Mouse (Mus musculus): ENCODE results near the gene Nfic. TPM values are rescaled to one million over a fixed set of nuclear protein-coding genes. Genes with fewer than 3 reads are reported as not detected.

The Nfic gene
- total RNA-seq, 2 experiments from 2014 or later, result 6.2 to 51.4 TPM

DNA sequence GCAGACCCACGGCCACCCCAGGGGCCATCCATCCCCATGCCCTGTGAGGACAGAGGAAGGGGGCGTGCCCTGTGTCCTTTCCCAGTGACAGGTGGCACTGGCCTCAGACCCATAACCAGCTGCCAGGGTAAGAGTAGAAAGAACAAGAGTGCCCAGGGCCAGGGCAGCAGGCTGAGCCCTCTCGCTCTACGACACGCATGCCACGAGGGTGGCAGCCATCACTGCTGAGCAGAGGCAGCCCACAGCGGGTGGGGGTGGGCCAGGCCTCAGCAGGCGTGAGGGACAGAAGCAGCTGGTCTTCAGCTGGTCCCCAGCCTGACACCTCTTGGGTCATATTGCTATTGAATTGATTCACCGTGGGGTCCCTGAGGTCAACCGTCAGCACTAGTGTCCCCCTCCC lies 31.1 kb upstream of the Nfic start:
- ATAC-seq (ENCODE audit: poor library complexity, severe bottlenecking), result no peak

DNA sequence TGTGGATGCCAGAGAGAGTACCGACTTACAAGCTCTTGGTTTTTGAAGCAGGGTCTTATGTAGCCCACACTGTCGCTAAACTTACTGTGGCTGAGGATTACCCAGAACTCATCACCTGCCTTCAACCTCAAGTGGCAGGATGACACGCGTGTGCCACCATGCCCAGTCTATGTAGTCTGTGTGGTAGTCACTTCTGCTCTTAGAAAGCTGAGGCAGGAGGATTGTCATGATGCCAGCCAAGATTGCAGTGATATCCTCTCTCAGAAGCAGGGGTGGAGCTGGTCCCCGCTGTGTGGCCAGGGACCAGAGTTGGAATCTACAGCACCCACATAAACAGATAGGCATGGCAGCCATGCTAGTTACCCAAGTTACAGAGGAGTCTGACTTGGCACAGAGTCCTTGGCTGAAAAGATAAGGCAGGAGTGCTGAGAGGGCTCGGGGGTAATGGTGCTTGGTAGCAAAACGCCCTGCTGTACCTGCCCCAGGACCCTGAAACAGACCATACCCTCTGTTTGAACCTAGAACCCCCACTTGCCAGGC lies 30.1 kb upstream of the Nfic start:
- no peak for ATAC-seq (ENCODE audit: poor library complexity, severe bottlenecking)

DNA sequence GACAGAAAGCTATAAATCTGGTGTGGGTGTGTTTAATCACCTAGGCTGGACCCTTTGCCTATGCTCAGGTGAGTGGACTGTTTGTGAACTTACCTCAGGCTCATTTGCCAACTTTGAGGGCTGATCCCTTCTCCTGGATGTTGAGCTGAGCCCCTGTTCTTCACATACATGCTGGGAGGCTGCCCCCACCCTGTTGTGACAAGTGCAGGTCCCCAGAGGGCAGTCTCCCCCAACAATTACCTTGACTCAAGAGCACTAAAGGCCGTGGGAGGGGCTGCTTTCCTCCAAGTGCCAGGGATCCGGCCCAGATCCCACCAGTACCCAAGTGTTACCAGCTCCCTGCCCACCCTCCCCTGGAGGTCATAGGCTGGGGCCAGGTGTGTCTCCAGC lies 29.6 kb upstream of the Nfic start:
- 0 out of 2 replicates have a peak, but pooled peaks have one; percentile 28 for ATAC-seq (ENCODE audit: poor library complexity, severe bottlenecking)

- no peak for ATAC-seq (ENCODE audit: poor library complexity, severe bottlenecking)
Observed at GRCm38 (mm10) chr10:81484441-81485059, 29.1 kb upstream of the Nfic start.

DNA sequence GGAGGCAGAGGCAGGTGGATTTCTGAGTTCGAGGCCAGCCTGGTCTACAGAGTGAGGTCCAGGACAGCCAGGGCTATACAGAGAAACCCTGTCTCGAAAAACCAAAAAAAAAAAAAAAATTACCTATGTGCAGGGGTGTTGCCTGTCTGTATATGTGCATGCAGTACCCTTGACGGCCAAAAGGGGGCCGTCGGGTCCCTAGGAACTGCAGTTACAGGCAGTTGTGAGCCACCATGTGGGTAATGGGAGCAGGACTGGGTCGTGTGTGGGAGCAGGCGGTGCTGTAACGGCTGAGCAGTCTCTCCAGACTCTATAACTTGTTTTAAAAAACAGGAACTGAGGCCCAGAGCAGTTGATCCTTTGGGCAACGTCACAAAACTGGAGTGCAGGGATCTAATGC lies 28.5 kb upstream of the Nfic start:
- peak; percentile 65 for ATAC-seq (ENCODE audit: poor library complexity, severe bottlenecking)

- peak; percentile 81 for ATAC-seq (ENCODE audit: poor library complexity, severe bottlenecking)
Observed at GRCm38 (mm10) chr10:81482533-81482889, 27.1 kb upstream of the Nfic start, which contains the start of gene Celf5. Celf5 (minus strand) TSS chr10:81482709.

DNA sequence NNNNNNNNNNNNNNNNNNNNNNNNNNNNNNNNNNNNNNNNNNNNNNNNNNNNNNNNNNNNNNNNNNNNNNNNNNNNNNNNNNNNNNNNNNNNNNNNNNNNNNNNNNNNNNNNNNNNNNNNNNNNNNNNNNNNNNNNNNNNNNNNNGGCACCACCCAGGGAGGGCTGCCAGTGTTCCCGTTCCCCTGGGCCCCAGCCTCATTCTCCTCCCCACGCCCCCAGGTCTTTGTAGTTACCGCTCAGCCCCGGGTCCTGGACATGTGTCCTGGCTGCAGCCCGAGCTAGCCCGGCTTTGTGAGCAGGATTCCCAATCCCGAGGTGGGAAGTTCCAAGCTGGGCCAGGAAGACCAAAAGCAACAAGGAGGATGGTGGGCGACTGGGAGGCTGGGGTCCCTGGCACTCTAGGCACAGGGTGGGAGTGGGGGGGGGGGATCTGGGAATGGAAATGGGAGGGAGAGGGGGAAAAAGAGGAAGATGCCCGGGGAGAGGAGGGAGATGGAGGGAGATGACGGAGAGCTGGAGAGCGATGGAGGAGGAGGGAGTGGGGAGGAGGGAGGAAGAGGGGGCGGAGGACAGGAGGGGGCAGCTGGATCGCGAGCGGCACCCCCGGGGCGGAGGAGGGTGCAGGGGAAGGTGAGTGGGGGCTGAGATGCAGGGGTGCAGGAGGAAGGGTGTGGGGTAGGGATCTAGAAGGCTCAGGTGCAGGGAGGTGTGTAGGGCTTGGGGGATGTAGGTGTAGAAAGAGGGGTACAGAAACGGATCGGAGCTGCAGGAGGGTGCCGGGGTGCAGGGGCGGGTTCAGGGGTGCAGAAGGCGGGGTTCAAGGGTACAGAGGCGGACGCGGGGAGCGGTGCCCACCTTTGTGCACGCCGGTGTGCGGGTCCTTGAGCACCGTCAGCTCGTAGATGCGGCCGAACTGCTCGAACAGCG lies 26.4 kb upstream of the Nfic start:
- ATAC-seq (ENCODE audit: poor library complexity, severe bottlenecking), result 0 out of 2 replicates have a peak, but pooled peaks have one; percentile 3

GRCm38 (mm10) chr10:81474461-81474860 lies 19.0 kb upstream of the Nfic start:
- ATAC-seq (ENCODE audit: poor library complexity, severe bottlenecking), result 0 out of 2 replicates have a peak, but pooled peaks have one; percentile 23

- no peak for ATAC-seq (ENCODE audit: poor library complexity, severe bottlenecking)
Observed at GRCm38 (mm10) chr10:81473003-81473451, 17.6 kb upstream of the Nfic start.

GRCm38 (mm10) chr10:81472403-81473002 lies 17.1 kb upstream of the Nfic start:
- ATAC-seq (ENCODE audit: poor library complexity, severe bottlenecking), result no peak

DNA sequence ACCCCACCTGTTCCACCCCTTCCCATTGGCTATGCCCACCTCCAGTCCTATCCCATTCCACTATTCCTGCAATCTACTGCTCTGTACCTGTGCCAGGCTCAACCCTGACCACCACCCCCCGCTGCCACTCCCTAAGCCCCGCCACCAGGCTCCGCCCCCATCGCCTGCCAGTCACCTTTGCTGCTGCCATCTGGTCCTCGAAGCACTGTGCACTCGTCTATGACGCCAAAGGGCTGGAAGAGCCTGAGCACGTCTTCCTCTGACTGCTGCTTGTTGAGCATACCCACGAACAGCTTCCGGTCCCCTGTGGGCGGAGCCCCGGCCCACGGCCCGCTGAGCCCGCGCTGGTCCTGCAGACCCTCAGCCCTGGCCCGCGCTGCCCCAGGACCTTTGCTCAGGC lies 15.0 kb upstream of the Nfic start:
- ATAC-seq (ENCODE audit: poor library complexity, severe bottlenecking), result no peak

DNA sequence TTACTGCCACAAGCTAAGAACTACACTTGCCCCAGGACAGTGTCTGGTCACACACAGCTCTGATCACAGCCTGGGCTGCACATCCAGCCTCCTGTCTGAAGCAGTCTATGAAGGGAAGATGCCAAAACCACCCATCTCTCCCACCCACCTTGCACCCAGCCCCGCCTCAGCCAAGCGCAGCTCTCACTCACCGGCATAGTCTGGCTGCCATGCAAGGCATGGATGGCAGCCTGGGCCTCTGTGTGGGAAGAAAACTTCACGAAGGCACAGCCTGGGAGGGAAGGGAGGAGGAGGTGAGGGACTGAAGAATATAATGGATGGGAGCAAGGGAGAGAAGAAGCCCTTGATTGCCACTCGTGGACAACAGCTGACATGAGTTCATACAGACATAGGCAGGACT lies 13.8 kb upstream of the Nfic start:
- no peak for ATAC-seq (ENCODE audit: poor library complexity, severe bottlenecking)

GRCm38 (mm10) chr10:81467670-81468235 lies 12.3 kb upstream of the Nfic start:
- no peak for ATAC-seq (ENCODE audit: poor library complexity, severe bottlenecking)

DNA sequence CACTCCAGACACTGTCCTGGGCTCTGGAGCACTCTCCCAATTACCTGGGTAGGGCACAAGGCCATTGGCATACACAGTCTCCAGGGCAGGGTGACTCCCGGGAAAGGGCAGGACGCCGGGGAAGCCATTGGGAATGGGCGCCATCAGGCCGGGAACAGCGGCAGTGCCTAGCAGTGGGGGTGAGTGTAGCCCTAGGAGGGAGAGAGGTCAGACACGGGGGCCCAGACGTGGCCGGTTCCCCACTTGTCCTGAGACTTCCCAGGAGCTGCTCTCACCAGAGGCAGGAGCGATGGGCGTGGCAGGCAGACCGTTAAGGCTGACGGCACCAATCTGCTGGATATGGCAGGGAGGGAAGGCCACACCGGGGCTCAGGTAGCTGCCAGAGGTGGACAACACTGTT lies 11.4 kb upstream of the Nfic start:
- ATAC-seq (ENCODE audit: poor library complexity, severe bottlenecking), result no peak

DNA sequence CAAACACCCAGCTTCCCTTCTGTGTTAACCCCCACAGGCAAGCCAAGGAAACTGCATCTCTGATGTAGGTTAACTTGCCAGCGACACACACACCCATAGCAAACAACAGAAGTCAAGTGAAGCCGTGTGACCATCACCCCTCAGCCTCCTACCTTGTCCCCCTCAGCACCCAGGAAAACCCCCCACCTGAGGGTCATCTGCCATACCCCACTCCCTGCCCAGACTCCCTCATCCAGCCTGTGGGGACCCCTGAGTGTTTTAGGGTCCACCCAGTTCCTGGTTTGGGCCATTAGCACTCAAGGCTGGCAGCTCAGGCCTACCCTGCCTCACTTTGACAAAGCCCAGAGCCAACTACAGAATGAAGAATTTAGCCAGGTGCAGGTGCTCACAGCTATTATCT lies 10.6 kb upstream of the Nfic start:
- ATAC-seq (ENCODE audit: poor library complexity, severe bottlenecking), result no peak

- 0 out of 2 replicates have a peak, but pooled peaks have one; percentile 11 for ATAC-seq (ENCODE audit: poor library complexity, severe bottlenecking)
Observed at GRCm38 (mm10) chr10:81465265-81465645, 9.8 kb upstream of the Nfic start.

- peak; percentile 81 for ATAC-seq (ENCODE audit: poor library complexity, severe bottlenecking)
Observed at GRCm38 (mm10) chr10:81464405-81465264, 9.2 kb upstream of the Nfic start.

DNA sequence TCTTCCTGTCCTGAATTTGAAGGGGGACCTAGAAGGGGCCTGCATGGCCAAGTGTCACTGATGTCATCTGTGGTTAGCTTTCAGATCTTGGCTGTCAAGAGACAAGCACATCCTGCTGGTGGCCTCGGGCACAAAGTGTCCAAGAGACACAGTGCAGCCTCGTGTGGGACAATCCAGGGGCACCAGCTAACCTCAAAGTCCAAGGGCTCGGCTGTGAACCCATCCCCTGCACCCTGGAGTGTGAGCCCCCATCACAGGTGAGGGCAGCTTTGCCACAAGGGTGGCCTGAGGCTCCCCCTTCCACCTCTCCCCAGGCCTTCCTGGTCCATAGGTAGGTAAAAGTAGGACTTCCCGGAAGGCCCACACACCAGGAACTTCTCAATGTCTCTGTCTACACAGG lies 8.1 kb upstream of the Nfic start:
- no peak for ATAC-seq (ENCODE audit: poor library complexity, severe bottlenecking)

- ATAC-seq (ENCODE audit: poor library complexity, severe bottlenecking), result no peak
Observed at GRCm38 (mm10) chr10:81462917-81463316, 7.5 kb upstream of the Nfic start.

DNA sequence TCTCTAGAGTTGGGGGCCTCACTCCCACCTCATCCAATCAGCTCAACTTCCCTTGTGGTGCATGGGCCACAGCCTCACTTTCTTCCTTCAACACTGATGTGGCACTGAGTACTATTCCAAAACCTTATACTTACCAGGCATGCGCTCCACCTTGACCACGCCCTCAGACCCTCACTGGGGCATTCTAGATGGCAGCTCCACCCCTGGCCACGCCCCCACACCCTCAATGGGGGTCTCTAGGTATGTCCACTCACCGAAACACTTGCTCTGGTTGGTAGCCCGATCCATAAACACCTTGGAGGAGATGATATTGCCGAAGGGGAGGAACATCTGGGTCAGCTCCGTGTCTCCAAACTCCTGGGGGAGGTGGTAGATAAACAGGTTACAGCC lies 7.0 kb upstream of the Nfic start:
- no peak for ATAC-seq (ENCODE audit: poor library complexity, severe bottlenecking)
